Mouse (Mus musculus): ENCODE data around the gene Rpl41.

Rpl41 gene

GRCm38 (mm10) chr10:128498590-128498989, 50.5 kb downstream of the Rpl41 start, which contains the start of gene Myl6b:
TSS of gene Myl6b (minus strand) at chr10:128498685.
- in situ Hi-C loops (cut with MboI; ENCODE audit: low sequenced_read_pairs): no loop called here
